In the genomic region with DNA sequence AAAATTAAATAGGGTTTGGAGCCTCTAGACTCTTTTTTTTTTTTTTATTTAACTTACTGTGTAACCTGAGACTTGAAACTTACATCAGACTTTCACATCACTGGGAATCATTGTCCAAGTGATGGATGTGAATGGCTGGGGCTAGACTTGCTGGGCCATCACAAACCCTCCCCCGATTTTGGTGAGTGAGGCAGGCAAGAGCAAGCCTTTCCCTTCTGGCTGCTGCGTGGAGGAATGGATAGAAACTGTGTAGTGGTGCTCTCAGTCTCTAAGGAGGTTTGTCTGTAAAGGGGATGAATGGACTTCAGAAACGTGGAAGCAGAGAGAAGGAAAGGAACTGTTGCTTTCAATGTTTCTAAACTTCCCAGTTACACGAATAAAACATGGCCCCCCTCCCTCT, we compare ENCODE assay signal across 14 mouse cellular contexts.
"Had no signal": no experiment of that assay in that cellular context is flagged by ENCODE, and none has a peak within 500 bp of the region (broad histone marks: within the 10 kb centered on the region; RNA-seq: fewer than 3 reads in every experiment).

No protein-coding gene starts in this region.

- ATAC-seq: intestine, embryonic 16.5 days; midbrain, embryonic 13.5 days had no signal

- H3K36me3 ChIP-seq: limb, embryonic 13.5 days; liver, embryonic 15.5 days; midbrain, embryonic 13.5 days; neural tube, embryonic 15.5 days had no signal

- H3K27me3 ChIP-seq: limb, embryonic 13.5 days; liver, embryonic 15.5 days; midbrain, embryonic 13.5 days; neural tube, embryonic 15.5 days had no signal

- H3K4me3 ChIP-seq: limb, embryonic 13.5 days; liver, embryonic 15.5 days; midbrain, embryonic 13.5 days; myocyte; neural tube, embryonic 15.5 days had no signal

- H3K4me1 ChIP-seq: midbrain, embryonic 13.5 days; neural tube, embryonic 15.5 days had no signal

- H3K9me3 ChIP-seq: limb, embryonic 13.5 days; liver, embryonic 15.5 days; midbrain, embryonic 13.5 days; neural tube, embryonic 15.5 days had no signal

- H3K9ac ChIP-seq: limb, embryonic 13.5 days; liver, embryonic 15.5 days; lung, embryonic 14.5 days; midbrain, embryonic 13.5 days; neural tube, embryonic 15.5 days had no signal

- H3K4me2 ChIP-seq: limb, embryonic 13.5 days; lung, embryonic 14.5 days; midbrain, embryonic 13.5 days; neural tube, embryonic 15.5 days had no signal

- DNase-seq: kidney, adult 8-10 months; kidney, postnatal 14 days; left cerebral cortex, postnatal 4 days; lung, embryonic 14.5 days; lung, postnatal 10 days; lung, postnatal 4 days; right cerebral cortex, adult 18-20 months; right cerebral cortex, postnatal 25 days had no signal

- H3K27ac ChIP-seq: limb, embryonic 13.5 days; midbrain, embryonic 13.5 days; neural tube, embryonic 15.5 days had no signal
